9 mouse cellular contexts compared by ENCODE assay signal in genomic region chr2:75609150-75609946, GRCm38 (mm10). TPM values are rescaled to one million over a fixed set of nuclear protein-coding genes. Genes with fewer than 3 reads are reported as not detected.
A peak's percentile ranks its signal among the peaks of the same experiment; 100 is the strongest.
DNase-seq lines count a peak whose midpoint lies in the region; ATAC-seq lines count a peak whose summit lies in the region.
"Had no signal": no experiment of that assay in that cellular context is flagged by ENCODE, and none has a peak within 500 bp of the region (broad histone marks: within the 10 kb centered on the region; RNA-seq: fewer than 3 reads in every experiment).

No protein-coding gene starts in this region.

- peak; percentile 42 for DNase-seq in kidney, adult 18-20 months
- DNase-seq in kidney, adult 11 months: no peak
- peak; percentile 61 for DNase-seq in limb, embryonic 10.5 days (ENCODE audit: low spot score)
- no peak for DNase-seq in layer of hippocampus, postnatal 36 days
- no peak for DNase-seq in natural killer cell, adult 2 months (ENCODE audit: low spot score in 2 of 2)

- no peaks in the 10 kb centered on the region for H3K27me3 ChIP-seq in heart, embryonic 11.5 days (ENCODE audit: control insufficient read depth, insufficient read depth, low read length)
- H3K27me3 ChIP-seq in limb, embryonic 10.5 days (ENCODE audit: low read depth, poor library complexity, severe bottlenecking): peaks cover 11% of the 10 kb centered on the region
- H3K27me3 ChIP-seq in midbrain, embryonic 15.5 days (replicated peaks): peaks cover 19% of the 10 kb centered on the region

- peak overlapping the region; percentile 60 for H3K27ac ChIP-seq in brown adipose tissue, adult 24 weeks (replicated peaks; ENCODE audit: low read depth, low read length)
- H3K27ac ChIP-seq in heart, embryonic 11.5 days (ENCODE audit: low read depth, low read length): no peak overlapping the region
- peak overlapping the region; percentile 81 for H3K27ac ChIP-seq in limb, embryonic 10.5 days
- H3K27ac ChIP-seq in midbrain, embryonic 15.5 days: no peak overlapping the region

- H3K36me3 ChIP-seq in heart, embryonic 11.5 days (ENCODE audit: control insufficient read depth, insufficient read depth, low read length): no peaks in the 10 kb centered on the region
- no peaks in the 10 kb centered on the region for H3K36me3 ChIP-seq in limb, embryonic 10.5 days
- no peaks in the 10 kb centered on the region for H3K36me3 ChIP-seq in midbrain, embryonic 15.5 days (replicated peaks)
- H3K36me3 ChIP-seq: G1E had no signal

- H3K4me3 ChIP-seq in brown adipose tissue, adult 24 weeks (ENCODE audit: insufficient read depth, low read depth, low read length): peak overlapping the region; percentile 47
- H3K4me3 ChIP-seq in heart, embryonic 11.5 days (ENCODE audit: low read depth, low read length): peak overlapping the region; percentile 29
- peak overlapping the region; percentile 39 for H3K4me3 ChIP-seq in limb, embryonic 10.5 days
- H3K4me3 ChIP-seq in midbrain, embryonic 15.5 days: peak overlapping the region; percentile 14

- H3K4me2 ChIP-seq in heart, embryonic 11.5 days: peak overlapping the region; percentile 67
- peak overlapping the region; percentile 42 for H3K4me2 ChIP-seq in midbrain, embryonic 15.5 days

- no peaks in the 10 kb centered on the region for H3K9me3 ChIP-seq in heart, embryonic 11.5 days (replicated peaks; ENCODE audit: control insufficient read depth, low read length)
- H3K9me3 ChIP-seq in limb, embryonic 10.5 days (replicated peaks): no peaks in the 10 kb centered on the region
- H3K9me3 ChIP-seq in midbrain, embryonic 15.5 days: no peaks in the 10 kb centered on the region
- H3K9me3 ChIP-seq: G1E had no signal

- WGBS in heart, embryonic 11.5 days (ENCODE audit: insufficient replicate concordance): 9% methylated on average over 27 of the region's 27 CpGs
- 15% methylated on average over 27 of the region's 27 CpGs for WGBS in limb, embryonic 10.5 days
- WGBS in midbrain, embryonic 15.5 days: 12% methylated on average over 27 of the region's 27 CpGs

- peaks cover 4% of the 10 kb centered on the region for H3K4me1 ChIP-seq in brown adipose tissue, adult 24 weeks (ENCODE audit: control insufficient read depth, insufficient read depth, insufficient read length, low read length)
- H3K4me1 ChIP-seq in heart, embryonic 11.5 days (ENCODE audit: control insufficient read depth, insufficient read depth, low read length): peaks cover 3% of the 10 kb centered on the region; the same call in 1 of the 2 replicates
- peaks cover 66% of the 10 kb centered on the region for H3K4me1 ChIP-seq in limb, embryonic 10.5 days
- peaks cover 8% of the 10 kb centered on the region; the same call in 1 of the 2 replicates for H3K4me1 ChIP-seq in midbrain, embryonic 15.5 days

- ATAC-seq in heart, embryonic 11.5 days (replicated peaks; ENCODE audit: insufficient number of reproducible peaks, low FRiP score, low TSS enrichment): no peak
- no peak for ATAC-seq in midbrain, embryonic 15.5 days (replicated peaks)

- peak overlapping the region; percentile 59 for H3K9ac ChIP-seq in heart, embryonic 11.5 days (ENCODE audit: low read depth, low read length)
- H3K9ac ChIP-seq in midbrain, embryonic 15.5 days: no peak overlapping the region

RNA-seq across cellular contexts. Expression of gene Hnrnpa3, which starts 49.7 kb away (rescaled TPM):
- 58.7 and 106 TPM in 2 replicates for polyA plus RNA-seq in brown adipose tissue, adult 24 weeks (2012; ENCODE audit: insufficient read depth, insufficient read length, missing spikeins)
- polyA plus RNA-seq in heart, embryonic 11.5 days (2014; fragmentation: Nextera tagmentation; extraction: Ambion mirVana): 164 and 174 TPM in 2 replicates
- 352 and 369 TPM in 2 replicates for polyA plus RNA-seq in limb, embryonic 10.5 days (2016; fragmentation: Nextera tagmentation; extraction: Ambion mirVana)
- 179 and 194 TPM in 2 replicates for polyA plus RNA-seq in midbrain, embryonic 15.5 days (2015; fragmentation: Nextera tagmentation; extraction: Ambion mirVana)
- total RNA-seq in layer of hippocampus, postnatal 36 days (2021): 100 to 1,000 TPM; 319 to 330 TPM

Comparison
In these comparisons a context has a peak if more than half of its experiments do, and no peak if none do; other contexts are left out.
1. DNase-seq: peak in kidney, adult 18-20 months (single experiment) and limb, embryonic 10.5 days (single experiment); none in kidney, adult 11 months (single experiment), layer of hippocampus, postnatal 36 days (0 of 2) and natural killer cell, adult 2 months (0 of 2).
2. H3K27ac ChIP-seq: peak in brown adipose tissue, adult 24 weeks (single experiment) and limb, embryonic 10.5 days (single experiment); none in heart, embryonic 11.5 days (single experiment) and midbrain, embryonic 15.5 days (single experiment).
3. Peak in every context shown above with its lines, with median percentiles within 50 percentile points of each other: H3K4me3 ChIP-seq.